Mouse (Mus musculus): ENCODE data around the gene Dnajb12. TPM values are rescaled to one million over a fixed set of nuclear protein-coding genes. Genes with fewer than 3 reads are reported as not detected.
A peak's percentile ranks its signal among the peaks of the same experiment; 100 is the strongest.

Dnajb12 gene
- polyA plus RNA-seq, 1 experiment from 2014 or later = 29.8 TPM

- Histone ChIP-seq H3K36me3 (ENCODE audit: control insufficient read depth, insufficient read depth, low read length) (peaks cover 46% of the 10 kb centered on the region), H3K9ac (replicated peaks; ENCODE audit: low read depth, low read length) (no peak overlapping the region), H3K4me1 (ENCODE audit: control insufficient read depth, insufficient read depth, low read length) (peaks cover 23% of the 10 kb centered on the region), H3K4me3 (ENCODE audit: low read depth, low read length) (no peak overlapping the region), H3K27ac (ENCODE audit: low read length) (no peak overlapping the region), H3K27me3 (ENCODE audit: control insufficient read depth, insufficient read depth, low read length) (no peaks in the 10 kb centered on the region), H3K9me3 (ENCODE audit: control insufficient read depth, low read depth, low read length) (no peaks in the 10 kb centered on the region), H3K4me2 (replicated peaks; ENCODE audit: low read depth, low read length) (no peak overlapping the region)
- 60% methylated on average over 3 of the region's 3 CpGs for WGBS
- no peak for ATAC-seq (ENCODE audit: insufficient number of reproducible peaks, insufficient read depth, low FRiP score, low read depth)
Observed at GRCm38 (mm10) chr10:59896911-59897331, 17.6 kb downstream of the Dnajb12 start.

GRCm38 (mm10) chr10:59897511-59897910 lies 18.2 kb downstream of the Dnajb12 start:
- Histone ChIP-seq H3K36me3 (ENCODE audit: control insufficient read depth, insufficient read depth, low read length) (peaks cover 41% of the 10 kb centered on the region), H3K4me2 (replicated peaks; ENCODE audit: low read depth, low read length) (no peak overlapping the region), H3K9ac (replicated peaks; ENCODE audit: low read depth, low read length) (no peak overlapping the region), H3K27me3 (ENCODE audit: control insufficient read depth, insufficient read depth, low read length) (no peaks in the 10 kb centered on the region), H3K9me3 (ENCODE audit: control insufficient read depth, low read depth, low read length) (no peaks in the 10 kb centered on the region), H3K4me1 (ENCODE audit: control insufficient read depth, insufficient read depth, low read length) (peaks cover 23% of the 10 kb centered on the region), H3K27ac (ENCODE audit: low read length) (no peak overlapping the region), H3K4me3 (ENCODE audit: low read depth, low read length) (no peak overlapping the region)
- no peak for ATAC-seq (ENCODE audit: insufficient number of reproducible peaks, insufficient read depth, low FRiP score, low read depth)
- 45% methylated on average over 5 of the region's 5 CpGs for WGBS

- no peak overlapping the region for H3K9ac ChIP-seq (replicated peaks; ENCODE audit: low read depth, low read length)
- no peaks in the 10 kb centered on the region for H3K27me3 ChIP-seq (ENCODE audit: control insufficient read depth, insufficient read depth, low read length)
- H3K4me3 ChIP-seq (ENCODE audit: low read depth, low read length) = no peak overlapping the region
- peaks cover 36% of the 10 kb centered on the region for H3K36me3 ChIP-seq (ENCODE audit: control insufficient read depth, insufficient read depth, low read length)
- ATAC-seq (ENCODE audit: insufficient number of reproducible peaks, insufficient read depth, low FRiP score, low read depth) = no peak
- no peak overlapping the region for H3K4me2 ChIP-seq (replicated peaks; ENCODE audit: low read depth, low read length)
- 75% methylated on average over 9 of the region's 9 CpGs for WGBS
- H3K9me3 ChIP-seq (ENCODE audit: control insufficient read depth, low read depth, low read length) = no peaks in the 10 kb centered on the region
- peak overlapping the region; percentile 90; the same call in 1 of the 2 replicates for H3K27ac ChIP-seq (ENCODE audit: low read length)
- H3K4me1 ChIP-seq (ENCODE audit: control insufficient read depth, insufficient read depth, low read length) = peaks cover 30% of the 10 kb centered on the region
Observed at GRCm38 (mm10) chr10:59898180-59898778, 18.9 kb downstream of the Dnajb12 start.

GRCm38 (mm10) chr10:59898935-59899334 lies 19.6 kb downstream of the Dnajb12 start:
- H3K4me1 ChIP-seq (ENCODE audit: control insufficient read depth, insufficient read depth, low read length) = peaks cover 31% of the 10 kb centered on the region
- H3K9ac ChIP-seq (replicated peaks; ENCODE audit: low read depth, low read length) = no peak overlapping the region
- peaks cover 30% of the 10 kb centered on the region for H3K36me3 ChIP-seq (ENCODE audit: control insufficient read depth, insufficient read depth, low read length)
- WGBS = 46% methylated on average over 2 of the region's 2 CpGs
- no peaks in the 10 kb centered on the region for H3K9me3 ChIP-seq (ENCODE audit: control insufficient read depth, low read depth, low read length)
- no peak overlapping the region for H3K4me3 ChIP-seq (ENCODE audit: low read depth, low read length)
- peak overlapping the region; percentile 90 for H3K27ac ChIP-seq (ENCODE audit: low read length)
- 0 out of 2 replicates have a peak, but pooled peaks have one; percentile 0 for ATAC-seq (ENCODE audit: insufficient number of reproducible peaks, insufficient read depth, low FRiP score, low read depth)
- no peaks in the 10 kb centered on the region for H3K27me3 ChIP-seq (ENCODE audit: control insufficient read depth, insufficient read depth, low read length)
- 0 out of 2 replicates have a peak overlapping the region, but pooled peaks have one; percentile 16 for H3K4me2 ChIP-seq (replicated peaks; ENCODE audit: low read depth, low read length)

- ATAC-seq (ENCODE audit: insufficient number of reproducible peaks, insufficient read depth, low FRiP score, low read depth) = peak; percentile 91
- H3K4me3 ChIP-seq (ENCODE audit: low read depth, low read length) = no peak overlapping the region
- 0 out of 2 replicates have a peak overlapping the region, but pooled peaks have one; percentile 22 for H3K4me2 ChIP-seq (replicated peaks; ENCODE audit: low read depth, low read length)
- peak overlapping the region; percentile 22; the same call in 1 of the 2 replicates for H3K9ac ChIP-seq (replicated peaks; ENCODE audit: low read depth, low read length)
- 10% methylated on average over 21 of the region's 21 CpGs for WGBS
- H3K27ac ChIP-seq (ENCODE audit: low read length) = peak overlapping the region; percentile 90
- no peaks in the 10 kb centered on the region for H3K27me3 ChIP-seq (ENCODE audit: control insufficient read depth, insufficient read depth, low read length)
- peaks cover 24% of the 10 kb centered on the region for H3K36me3 ChIP-seq (ENCODE audit: control insufficient read depth, insufficient read depth, low read length)
- H3K4me1 ChIP-seq (ENCODE audit: control insufficient read depth, insufficient read depth, low read length) = peaks cover 31% of the 10 kb centered on the region
- no peaks in the 10 kb centered on the region for H3K9me3 ChIP-seq (ENCODE audit: control insufficient read depth, low read depth, low read length)
Observed at GRCm38 (mm10) chr10:59899341-59900173, 20.2 kb downstream of the Dnajb12 start.

- H3K4me2 ChIP-seq (replicated peaks; ENCODE audit: low read depth, low read length) = 0 out of 2 replicates have a peak overlapping the region, but pooled peaks have one; percentile 22
- no peak overlapping the region for H3K9ac ChIP-seq (replicated peaks; ENCODE audit: low read depth, low read length)
- WGBS = 26% methylated on average over 4 of the region's 4 CpGs
- ATAC-seq (ENCODE audit: insufficient number of reproducible peaks, insufficient read depth, low FRiP score, low read depth) = no peak
- H3K4me1 ChIP-seq (ENCODE audit: control insufficient read depth, insufficient read depth, low read length) = peaks cover 31% of the 10 kb centered on the region
- H3K27me3 ChIP-seq (ENCODE audit: control insufficient read depth, insufficient read depth, low read length) = no peaks in the 10 kb centered on the region
- H3K4me3 ChIP-seq (ENCODE audit: low read depth, low read length) = no peak overlapping the region
- peaks cover 24% of the 10 kb centered on the region for H3K36me3 ChIP-seq (ENCODE audit: control insufficient read depth, insufficient read depth, low read length)
- H3K9me3 ChIP-seq (ENCODE audit: control insufficient read depth, low read depth, low read length) = no peaks in the 10 kb centered on the region
- peak overlapping the region; percentile 90 for H3K27ac ChIP-seq (ENCODE audit: low read length)
Observed at GRCm38 (mm10) chr10:59900174-59900435, 20.7 kb downstream of the Dnajb12 start.

- no peaks in the 10 kb centered on the region for H3K27me3 ChIP-seq (ENCODE audit: control insufficient read depth, insufficient read depth, low read length)
- no peak for ATAC-seq (ENCODE audit: insufficient number of reproducible peaks, insufficient read depth, low FRiP score, low read depth)
- H3K4me2 ChIP-seq (replicated peaks; ENCODE audit: low read depth, low read length) = no peak overlapping the region
- peaks cover 15% of the 10 kb centered on the region for H3K36me3 ChIP-seq (ENCODE audit: control insufficient read depth, insufficient read depth, low read length)
- H3K9ac ChIP-seq (replicated peaks; ENCODE audit: low read depth, low read length) = no peak overlapping the region
- 41% methylated on average over 4 of the region's 4 CpGs for WGBS
- peaks cover 31% of the 10 kb centered on the region for H3K4me1 ChIP-seq (ENCODE audit: control insufficient read depth, insufficient read depth, low read length)
- no peak overlapping the region; the same call in 1 of the 2 replicates for H3K27ac ChIP-seq (ENCODE audit: low read length)
- no peaks in the 10 kb centered on the region for H3K9me3 ChIP-seq (ENCODE audit: control insufficient read depth, low read depth, low read length)
- no peak overlapping the region for H3K4me3 ChIP-seq (ENCODE audit: low read depth, low read length)
Observed at GRCm38 (mm10) chr10:59900939-59901338, 21.6 kb downstream of the Dnajb12 start.

GRCm38 (mm10) chr10:59901463-59901862 lies 22.1 kb downstream of the Dnajb12 start:
- Histone ChIP-seq H3K9me3 (ENCODE audit: control insufficient read depth, low read depth, low read length) (no peaks in the 10 kb centered on the region), H3K4me3 (ENCODE audit: low read depth, low read length) (no peak overlapping the region), H3K36me3 (ENCODE audit: control insufficient read depth, insufficient read depth, low read length) (peaks cover 10% of the 10 kb centered on the region), H3K4me2 (replicated peaks; ENCODE audit: low read depth, low read length) (no peak overlapping the region), H3K4me1 (ENCODE audit: control insufficient read depth, insufficient read depth, low read length) (peaks cover 31% of the 10 kb centered on the region), H3K27ac (ENCODE audit: low read length) (no peak overlapping the region), H3K27me3 (ENCODE audit: control insufficient read depth, insufficient read depth, low read length) (no peaks in the 10 kb centered on the region), H3K9ac (replicated peaks; ENCODE audit: low read depth, low read length) (no peak overlapping the region)
- no peak for ATAC-seq (ENCODE audit: insufficient number of reproducible peaks, insufficient read depth, low FRiP score, low read depth)
- WGBS = 77% methylated on average over 1 of the region's 1 CpGs

All from stomach, embryonic 14.5 days (tissue).